Mouse (Mus musculus): ENCODE data around the gene Treml1. TPM values are rescaled to one million over a fixed set of nuclear protein-coding genes. Genes with fewer than 3 reads are reported as not detected.

Treml1 gene
- total and polyA plus RNA-seq, 3 experiments: 0.96 to 1.7 TPM; not detected in 1

DNA sequence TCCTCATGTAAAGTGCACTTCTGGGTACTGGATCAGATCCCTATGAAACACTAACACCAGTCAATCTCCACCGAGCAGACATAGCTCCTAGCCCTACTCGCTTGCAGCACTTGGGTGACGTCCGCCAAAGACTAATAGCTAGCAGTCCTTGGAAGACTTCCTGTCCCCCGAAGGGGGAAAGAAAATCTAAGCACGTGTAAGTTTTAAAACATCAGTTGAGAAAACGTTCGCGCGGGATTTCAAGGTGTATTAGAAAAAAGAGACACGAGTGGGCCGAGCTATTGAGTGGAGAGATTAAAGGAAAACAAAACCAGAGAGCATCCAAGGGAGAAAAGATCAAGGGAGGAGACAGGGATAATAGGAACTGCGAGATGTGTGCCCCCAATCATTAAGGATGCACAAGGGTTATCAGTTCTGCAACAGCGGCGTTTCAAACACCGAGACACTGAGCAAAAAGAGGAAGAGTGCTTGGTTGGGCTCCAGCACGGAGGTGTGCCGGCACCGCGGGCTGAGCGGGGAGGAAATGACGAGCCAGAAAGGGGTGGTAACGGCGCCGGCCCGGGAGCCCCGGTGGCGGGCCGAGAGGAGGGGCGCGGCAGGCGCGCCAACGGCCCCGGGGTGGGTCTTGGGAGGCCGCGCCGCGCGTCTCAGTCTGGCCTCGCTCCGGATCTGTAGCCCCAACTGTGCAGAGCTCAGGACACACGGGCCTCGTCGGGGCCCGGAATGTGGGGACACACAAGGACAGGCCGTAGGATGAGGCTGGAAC, 49.0 kb downstream of the Treml1 start (continued):
- TF ChIP-seq GABPA (IDR thresholded peaks at IDR 0.05; ENCODE audit: low read depth, low read length) (no peak), UBTF (IDR thresholded peaks at IDR 0.05; ENCODE audit: borderline replicate concordance, insufficient read depth, low read depth, low read length) (no peak; the same call in 1 of the 2 replicates), CHD2 (IDR thresholded peaks at IDR 0.05; ENCODE audit: low read length) (no peak), HCFC1 (IDR thresholded peaks at IDR 0.05; ENCODE audit: low read depth, low read length) (peak; percentile 73)

GRCm38 (mm10) chr17:48409380-48410298, 49.9 kb downstream of the Treml1 start, which contains the start of the genes Nfya and Oard1:
Gene Nfya, minus strand, starts transcription at chr17:48409906.
Gene Oard1, plus strand, starts transcription at chr17:48410014.
- Histone ChIP-seq H3K36me3 (ENCODE audit: control insufficient read depth in 1 of 2, insufficient read depth in 2 of 2, low read length in 2 of 2) (peaks cover 2 to 42% of the 10 kb centered on the region in 2 experiments; a peak in 3 of 4 replicates), H3K9me3 (replicated peaks; ENCODE audit: insufficient read depth, low read length) (no peaks in the 10 kb centered on the region), H3K9ac (ENCODE audit: control insufficient read depth, low read depth, low read length, poor library complexity, severe bottlenecking) (peak within 1 kb of the TSS; percentile 98), H3K79me2 (ENCODE audit: control insufficient read depth, insufficient read depth, low read length, poor library complexity) (peaks cover 55% of the 10 kb centered on the region), H3K4me1 (ENCODE audit: control insufficient read depth in 1 of 2, insufficient read depth in 2 of 2, low read length in 2 of 2) (peaks cover 7 to 19% of the 10 kb centered on the region in 2 experiments), H3K4me3 (ENCODE audit: control insufficient read depth in 1 of 2, insufficient read depth in 1 of 2, low read depth in 2 of 2, low read length in 2 of 2) (peak within 1 kb of the TSS; percentile 71 to 84), H3K27ac (ENCODE audit: control insufficient read depth, low read depth, low read length) (peak within 1 kb of the TSS; percentile 100), H3K27me3 (ENCODE audit: control insufficient read depth in 1 of 2, insufficient read depth in 2 of 2, low read length in 2 of 2) (no peaks in the 10 kb centered on the region)
- DNase-seq (ENCODE audit: low read depth, low spot score): peak; percentile 99
- TF ChIP-seq MAZ (IDR thresholded peaks at IDR 0.05; ENCODE audit: low read depth, low read length) (0 out of 2 replicates have a peak, but pooled peaks have one; percentile 61), ELF1 (IDR thresholded peaks at IDR 0.05; ENCODE audit: low read depth, low read length) (peak; percentile 95), POLR2AphosphoS5 (IDR thresholded peaks at IDR 0.05; ENCODE audit: borderline replicate concordance, low read depth, low read length) (no peak), MAX (IDR thresholded peaks at IDR 0.05; ENCODE audit: low read length) (peak; percentile 81), ZMIZ1 (IDR thresholded peaks at IDR 0.05; ENCODE audit: low read depth, low read length) (0 out of 2 replicates have a peak, but pooled peaks have one; percentile 41), POLR2A (IDR thresholded peaks at IDR 0.05; ENCODE audit: control insufficient read depth in 1 of 2, insufficient read depth in 1 of 2, low read depth in 1 of 2, low read length in 2 of 2, poor library complexity in 1 of 2) (peak; percentile 37 to 85; a peak in 2 of 4 replicates), MYB (IDR thresholded peaks at IDR 0.05; ENCODE audit: low read depth, low read length) (0 out of 2 replicates have a peak, but pooled peaks have one; percentile 19), TCF12 (IDR thresholded peaks at IDR 0.05; ENCODE audit: low read depth, low read length) (peak; percentile 52), KAT2A (conservative IDR thresholded peaks at IDR 0.05; ENCODE audit: low read depth, low read length) (peak; percentile 70; the same call in 1 of the 2 replicates), HCFC1 (IDR thresholded peaks at IDR 0.05; ENCODE audit: low read depth, low read length) (peak; percentile 90), MYC (IDR thresholded peaks at IDR 0.05; ENCODE audit: low read depth, low read length) (0 out of 2 replicates have a peak, but pooled peaks have one; percentile 87), NELFE (IDR thresholded peaks at IDR 0.05; ENCODE audit: low read depth, low read length) (peak; percentile 50; the same call in 1 of the 2 replicates), E2F4 (IDR thresholded peaks at IDR 0.05; ENCODE audit: borderline replicate concordance, low read depth, low read length) (peak; percentile 96), TBP (IDR thresholded peaks at IDR 0.05; ENCODE audit: low read depth, low read length) (peak; percentile 74), SIN3A (IDR thresholded peaks at IDR 0.05; ENCODE audit: low read length) (peak; percentile 90; the same call in 1 of the 2 replicates), MEF2A (IDR thresholded peaks at IDR 0.05; ENCODE audit: extremely low read depth, insufficient replicate concordance, low read depth, low read length, poor library complexity, severe bottlenecking) (no peak), CHD1 (IDR thresholded peaks at IDR 0.05; ENCODE audit: low read depth, low read length) (no peak; the same call in 1 of the 2 replicates), ZKSCAN1 (IDR thresholded peaks at IDR 0.05; ENCODE audit: low read depth, low read length) (no peak), NRF1 (IDR thresholded peaks at IDR 0.05; ENCODE audit: insufficient read depth, low read depth, low read length, poor library complexity, severe bottlenecking) (peak; percentile 91)

All from MEL (cell line).